Mouse (Mus musculus) adrenal gland, adult 10 weeks (tissue): ENCODE results near the gene Hoxa2. TPM values are rescaled to one million over a fixed set of nuclear protein-coding genes. Genes with fewer than 3 reads are reported as not detected.

Experiments used
- polyA plus RNA-seq: library from polyadenylated mRNA; stranded (reverse); fragments of 350-450 nt; fragmentation: Illumina TruSeq; extraction: RNeasy Lipid Tissue Mini Kit (QIAGEN cat#74804); gene quantifications from one replicate; pipeline ENCODE4 v1.2.3, GENCODE M21; 2014; ENCODE audit warnings: low read depth, low replicate concordance

The Hoxa2 gene
- 1.5 TPM for polyA plus RNA-seq

GRCm38 (mm10) chr6:52164626-52165440, at the start of gene Hoxa2:
Gene Hoxa2, minus strand, starts transcription at chr6:52164831.

GRCm38 (mm10) chr6:52213119-52213986, 48.7 kb upstream of the Hoxa2 start, which contains the start of the genes Hoxa3 and Gm28308:
Gene Hoxa3, minus strand, starts transcription at chr6:52213336.
Gene Gm28308, minus strand, starts transcription at chr6:52213339.

GRCm38 (mm10) chr6:52208072-52208867, 43.6 kb upstream of the Hoxa2 start, which contains the start of gene Hoxa6:
Gene Hoxa6, minus strand, starts transcription at chr6:52208722.

GRCm38 (mm10) chr6:52204050-52204752, 39.6 kb upstream of the Hoxa2 start, which contains the start of gene Hoxa5:
Gene Hoxa5, minus strand, starts transcription at chr6:52204587.

GRCm38 (mm10) chr6:52190906-52191810, 26.5 kb upstream of the Hoxa2 start, which contains the start of gene Hoxa4:
Gene Hoxa4, minus strand, starts transcription at chr6:52191753.

GRCm38 (mm10) chr6:52177061-52177735, 12.6 kb upstream of the Hoxa2 start, which contains the start of gene 5730596B20Rik:
Gene 5730596B20Rik, plus strand, starts transcription at chr6:52177498.

GRCm38 (mm10) chr6:52158276-52159051, 6.2 kb downstream of the Hoxa2 start, which contains the start of gene Hoxa1:
Gene Hoxa1, minus strand, starts transcription at chr6:52158317.

Other genes starting within 250 kb of the Hoxa2 start
- gene Skap2, start 152.3 kb downstream of the Hoxa2 start, polyA plus RNA-seq, result 80.7 TPM
- gene Hoxa1, start 6.5 kb downstream of the Hoxa2 start, polyA plus RNA-seq, result 0.93 TPM
- gene 5730596B20Rik, start 12.7 kb upstream of the Hoxa2 start, polyA plus RNA-seq, result not detected
- gene Hoxa4, start 26.9 kb upstream of the Hoxa2 start, polyA plus RNA-seq, result 0.47 TPM
- gene Hoxa5, start 39.8 kb upstream of the Hoxa2 start, polyA plus RNA-seq, result 11.8 TPM
- gene Hoxa6, start 43.9 kb upstream of the Hoxa2 start, polyA plus RNA-seq, result not detected
- gene Hoxa3, start 48.5 kb upstream of the Hoxa2 start, polyA plus RNA-seq, result 3.1 TPM
- gene Gm28308, start 48.5 kb upstream of the Hoxa2 start, polyA plus RNA-seq, result not detected
- gene Hoxa7, start 57.0 kb upstream of the Hoxa2 start, polyA plus RNA-seq, result 9.6 TPM
- 1.1 TPM for gene Hoxa9, start 66.3 kb upstream of the Hoxa2 start, polyA plus RNA-seq
- gene Hoxa10, start 76.0 kb upstream of the Hoxa2 start, polyA plus RNA-seq, result 1.0 TPM
- not detected for gene Hoxa11, start 81.0 kb upstream of the Hoxa2 start, polyA plus RNA-seq
- not detected for gene Hoxa13, start 96.0 kb upstream of the Hoxa2 start, polyA plus RNA-seq
- gene Evx1, start 148.7 kb upstream of the Hoxa2 start, polyA plus RNA-seq, result not detected